In genomic region chr8:64847650-64848049, GRCm38 (mm10) we compare ENCODE assay signal across 11 mouse cellular contexts. TPM values are rescaled to one million over a fixed set of nuclear protein-coding genes. Genes with fewer than 3 reads are reported as not detected.
A peak's percentile ranks its signal among the peaks of the same experiment; 100 is the strongest.
DNase-seq lines count a peak whose midpoint lies in the region; ATAC-seq and TF ChIP-seq lines count a peak whose summit lies in the region.
"Had no signal": no experiment of that assay in that cellular context is flagged by ENCODE, and none has a peak within 500 bp of the region (broad histone marks: within the 10 kb centered on the region; RNA-seq: fewer than 3 reads in every experiment).

No protein-coding gene starts in this region.

- no peak for TF ChIP-seq POLR2A in ES-Bruce4 (IDR thresholded peaks at IDR 0.05; ENCODE audit: insufficient read depth, low read length)

- no peak for DNase-seq in intestine, embryonic 14.5 days (ENCODE audit: low spot score)
- peak; percentile 44 for DNase-seq in midbrain, embryonic 11.5 days (ENCODE audit: low spot score, missing footprints)
- DNase-seq in adrenal gland, adult 8-10 months, result no peak
- no peak for DNase-seq in adrenal gland, adult 2 months
- no peak for DNase-seq in right cerebral cortex, adult 18-20 months
- DNase-seq: heart, postnatal 4 days; lung, postnatal 4 days; thymus, adult 18-20 months had no signal

- ATAC-seq in intestine, embryonic 14.5 days (replicated peaks; ENCODE audit: low FRiP score, low TSS enrichment, low read depth), result no peak
- ATAC-seq in intestine, postnatal 0 days, result no peak
- ATAC-seq in forebrain, embryonic 12.5 days (ENCODE audit: low FRiP score), result no peak
- ATAC-seq in midbrain, embryonic 11.5 days (ENCODE audit: low FRiP score), result no peak

- no peaks in the 10 kb centered on the region for H3K36me3 ChIP-seq in intestine, embryonic 14.5 days (ENCODE audit: control insufficient read depth, insufficient read depth, low read length)
- no peaks in the 10 kb centered on the region for H3K36me3 ChIP-seq in intestine, postnatal 0 days (ENCODE audit: control insufficient read depth, insufficient read depth)
- no peaks in the 10 kb centered on the region for H3K36me3 ChIP-seq in ES-Bruce4 (ENCODE audit: control insufficient read depth, insufficient read depth, low read length, poor library complexity, severe bottlenecking)
- no peaks in the 10 kb centered on the region for H3K36me3 ChIP-seq in forebrain, embryonic 12.5 days (replicated peaks)
- H3K36me3 ChIP-seq in midbrain, embryonic 11.5 days (ENCODE audit: control insufficient read depth, insufficient read depth, low read length), result no peaks in the 10 kb centered on the region

- H3K9ac ChIP-seq in intestine, embryonic 14.5 days (ENCODE audit: low read length), result no peak overlapping the region
- H3K9ac ChIP-seq in intestine, postnatal 0 days (ENCODE audit: low read depth, low read length), result no peak overlapping the region
- H3K9ac ChIP-seq in ES-Bruce4 (ENCODE audit: low read depth, poor library complexity, severe bottlenecking), result no peak overlapping the region
- H3K9ac ChIP-seq in forebrain, embryonic 12.5 days, result 0 out of 2 replicates have a peak overlapping the region, but pooled peaks have one; percentile 96
- H3K9ac ChIP-seq in midbrain, embryonic 11.5 days (ENCODE audit: low read length), result no peak overlapping the region

- no peak for TF ChIP-seq CTCF in intestine, postnatal 0 days (IDR thresholded peaks at IDR 0.05; ENCODE audit: low read depth)
- TF ChIP-seq CTCF in ES-Bruce4 (IDR thresholded peaks at IDR 0.05; ENCODE audit: low read depth, low read length), result no peak

- H3K4me1 ChIP-seq in intestine, embryonic 14.5 days (replicated peaks; ENCODE audit: control insufficient read depth, insufficient read depth, low read length), result peaks cover 16% of the 10 kb centered on the region
- H3K4me1 ChIP-seq in intestine, postnatal 0 days (replicated peaks; ENCODE audit: control insufficient read depth, insufficient read depth, low read length), result peaks cover 14% of the 10 kb centered on the region; the same call in 1 of the 2 replicates
- no peaks in the 10 kb centered on the region for H3K4me1 ChIP-seq in ES-Bruce4 (ENCODE audit: control insufficient read depth, insufficient read depth, low read length)
- peaks cover 23% of the 10 kb centered on the region for H3K4me1 ChIP-seq in forebrain, embryonic 12.5 days
- H3K4me1 ChIP-seq in midbrain, embryonic 11.5 days (ENCODE audit: control insufficient read depth, insufficient read depth, low read length), result peaks cover 13% of the 10 kb centered on the region

- WGBS in intestine, embryonic 14.5 days, result 34% methylated on average over 2 of the region's 2 CpGs
- WGBS in intestine, postnatal 0 days, result 38% methylated on average over 2 of the region's 2 CpGs
- 4% methylated on average over 2 of the region's 2 CpGs for WGBS in forebrain, embryonic 12.5 days
- WGBS in midbrain, embryonic 11.5 days, result 0% methylated on average over 2 of the region's 2 CpGs

- peak overlapping the region; percentile 63 for H3K4me2 ChIP-seq in intestine, embryonic 14.5 days (ENCODE audit: low read length)
- no peak overlapping the region for H3K4me2 ChIP-seq in intestine, postnatal 0 days (replicated peaks; ENCODE audit: low read depth)
- H3K4me2 ChIP-seq in forebrain, embryonic 12.5 days, result peak overlapping the region; percentile 77
- H3K4me2 ChIP-seq in midbrain, embryonic 11.5 days, result peak overlapping the region; percentile 82; the same call in 1 of the 2 replicates

- H3K4me3 ChIP-seq in intestine, embryonic 14.5 days (ENCODE audit: low read depth, low read length), result 0 out of 2 replicates have a peak overlapping the region, but pooled peaks have one; percentile 86
- H3K4me3 ChIP-seq in intestine, postnatal 0 days (ENCODE audit: low read depth, low read length), result no peak overlapping the region
- H3K4me3 ChIP-seq in ES-Bruce4 (ENCODE audit: low read depth, low read length), result no peak overlapping the region
- peak overlapping the region; percentile 95 for H3K4me3 ChIP-seq in forebrain, embryonic 12.5 days (replicated peaks)
- H3K4me3 ChIP-seq in midbrain, embryonic 11.5 days (ENCODE audit: low read depth, low read length), result no peak overlapping the region

- no peak for TF ChIP-seq EP300 in ES-Bruce4 (IDR thresholded peaks at IDR 0.05; ENCODE audit: insufficient read depth, low read depth, low read length)

- no peaks in the 10 kb centered on the region for H3K9me3 ChIP-seq in intestine, embryonic 14.5 days (ENCODE audit: control insufficient read depth, low read length)
- H3K9me3 ChIP-seq in intestine, postnatal 0 days (ENCODE audit: control insufficient read depth), result no peaks in the 10 kb centered on the region
- H3K9me3 ChIP-seq in ES-Bruce4 (replicated peaks; ENCODE audit: control insufficient read depth, insufficient read depth, low read length, poor library complexity, severe bottlenecking), result no peaks in the 10 kb centered on the region
- H3K9me3 ChIP-seq in forebrain, embryonic 12.5 days, result no peaks in the 10 kb centered on the region
- no peaks in the 10 kb centered on the region for H3K9me3 ChIP-seq in midbrain, embryonic 11.5 days (ENCODE audit: control insufficient read depth, low read length)

- no peaks in the 10 kb centered on the region for H3K27me3 ChIP-seq in intestine, embryonic 14.5 days (replicated peaks; ENCODE audit: control insufficient read depth, insufficient read depth, low read length)
- no peaks in the 10 kb centered on the region for H3K27me3 ChIP-seq in intestine, postnatal 0 days (replicated peaks; ENCODE audit: control insufficient read depth, insufficient read depth, low read length)
- 0 out of 2 replicates have a peak, but pooled peaks cover 2% of the 10 kb centered on the region for H3K27me3 ChIP-seq in ES-Bruce4 (ENCODE audit: control insufficient read depth, insufficient read depth, low read length, poor library complexity, severe bottlenecking)
- no peaks in the 10 kb centered on the region for H3K27me3 ChIP-seq in forebrain, embryonic 12.5 days
- no peaks in the 10 kb centered on the region for H3K27me3 ChIP-seq in midbrain, embryonic 11.5 days (ENCODE audit: control insufficient read depth, insufficient read depth, low read length)

- H3K27ac ChIP-seq in intestine, embryonic 14.5 days (ENCODE audit: low read depth), result no peak overlapping the region
- no peak overlapping the region for H3K27ac ChIP-seq in intestine, postnatal 0 days (ENCODE audit: low read depth, low read length)
- H3K27ac ChIP-seq in ES-Bruce4 (ENCODE audit: insufficient read depth, low read length), result peak overlapping the region; percentile 62
- H3K27ac ChIP-seq in forebrain, embryonic 12.5 days, result no peak overlapping the region; the same call in 1 of the 2 replicates
- H3K27ac ChIP-seq in midbrain, embryonic 11.5 days (ENCODE audit: low read depth, low read length), result no peak overlapping the region

RNA-seq across cellular contexts. Expression of gene Klhl2, which starts 2.2 kb away (rescaled TPM):
- polyA plus RNA-seq in intestine, embryonic 14.5 days (2014; fragmentation: Nextera tagmentation; extraction: Ambion mirVana), result 12.4 and 18.1 TPM in 2 replicates
- 9.9 and 10.7 TPM in 2 replicates for polyA plus RNA-seq in intestine, postnatal 0 days (2015; fragmentation: Nextera tagmentation; extraction: Ambion mirVana)
- polyA plus RNA-seq in ES-Bruce4 (2011; ENCODE audit: insufficient read depth, insufficient read length, low read depth, missing spikeins), result 25.8 and 25.9 TPM in 2 replicates
- polyA plus RNA-seq in forebrain, embryonic 12.5 days (2016; fragmentation: Nextera tagmentation; extraction: Ambion mirVana), result 22.1 and 28.9 TPM in 2 replicates
- polyA plus RNA-seq in midbrain, embryonic 11.5 days (2014; fragmentation: Nextera tagmentation; extraction: Ambion mirVana), result 18.9 and 19.4 TPM in 2 replicates
- 10 to 100 TPM; 49.6 to 81.4 (median 58.7) TPM for total RNA-seq in adrenal gland, adult 8-10 months (2022)
- 10 to 100 TPM; 72.8 to 86.4 TPM for total RNA-seq in adrenal gland, adult 2 months (2021)
- 13.4 and 13.8 TPM in 2 replicates for polyA plus RNA-seq in adrenal gland, adult 2 months (2012; rRNA removed)

Comparison
In these comparisons a context has a peak if more than half of its experiments do, and no peak if none do; other contexts are left out.
1. H3K4me3 ChIP-seq: peak in intestine, embryonic 14.5 days (single experiment) and forebrain, embryonic 12.5 days (single experiment); none in intestine, postnatal 0 days (single experiment), ES-Bruce4 (single experiment) and midbrain, embryonic 11.5 days (single experiment).